Mouse (Mus musculus): ENCODE results near the gene Myo5a.

DNA sequence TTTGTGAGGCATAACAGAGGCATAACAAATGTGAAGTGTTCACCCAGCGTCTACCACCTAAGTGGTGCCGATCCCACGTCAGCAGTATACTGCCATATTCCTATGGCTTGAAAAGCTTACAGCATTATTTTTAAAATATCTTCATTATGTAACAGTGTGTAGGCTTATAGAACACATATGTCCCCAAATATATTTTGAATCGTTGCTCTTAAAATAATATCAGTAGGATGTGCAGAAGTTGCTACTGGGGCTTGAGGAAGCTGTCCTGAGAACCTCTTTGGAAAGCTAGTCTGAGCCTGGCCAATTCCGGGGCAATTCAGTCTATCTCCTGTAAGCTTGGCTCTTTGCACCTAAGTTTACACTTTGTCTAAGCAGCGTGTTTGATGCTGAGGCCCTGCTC lies 177.1 kb downstream of the Myo5a start:
- no peak for TF ChIP-seq CTCF (IDR thresholded peaks at IDR 0.05; ENCODE audit: borderline replicate concordance, insufficient read depth, low read depth, low read length)
- TF ChIP-seq POLR2A (IDR thresholded peaks at IDR 0.05; ENCODE audit: borderline replicate concordance, insufficient read depth, low read length) = no peak

Measured in cerebellum, adult 2 months (tissue).